Mouse (Mus musculus) stomach, postnatal 0 days (tissue): Measurements from ENCODE around the gene Ldlrap1.

Experiments used
- CTCF ChIP-seq: IDR thresholded peaks from 2 replicates; pipeline ENCODE4 v1.5.1; 2016; ENCODE audit warnings: antibody characterized with exemption, low read depth, mild to moderate bottlenecking, moderate library complexity
- EP300 ChIP-seq: optimal IDR thresholded peaks from 2 replicates; pipeline ENCODE3; 2016; ENCODE audit warnings: antibody characterized with exemption

DNA sequence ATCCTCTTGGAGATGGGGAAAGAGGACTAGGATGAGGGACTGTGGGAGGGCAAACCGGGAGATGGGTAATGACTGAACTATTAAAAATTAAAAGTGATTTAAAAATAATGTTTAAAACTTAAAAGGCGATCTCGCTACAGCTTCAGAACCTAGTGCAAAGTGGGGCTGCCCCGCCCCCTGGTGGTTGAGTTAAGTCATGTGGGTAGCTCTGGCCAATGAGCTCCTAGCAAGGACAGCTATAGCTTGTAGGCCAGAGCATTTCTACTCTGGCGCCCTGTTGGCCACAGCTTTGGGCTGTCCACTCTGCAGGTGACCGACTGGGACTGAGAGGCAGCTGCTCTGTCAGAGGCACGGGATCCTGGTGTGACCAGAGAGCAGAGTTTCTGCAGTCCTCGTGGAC is 53.9 kb downstream of the Ldlrap1 start:
- TF ChIP-seq CTCF: peak; percentile 93
- TF ChIP-seq EP300: no peak
